Mouse (Mus musculus): Measurements from ENCODE around the gene Bri3. TPM values are rescaled to one million over a fixed set of nuclear protein-coding genes. Genes with fewer than 3 reads are reported as not detected.

The Bri3 gene
- total RNA-seq, 2 experiments from 2014 or later: 180 to 221 TPM

DNA sequence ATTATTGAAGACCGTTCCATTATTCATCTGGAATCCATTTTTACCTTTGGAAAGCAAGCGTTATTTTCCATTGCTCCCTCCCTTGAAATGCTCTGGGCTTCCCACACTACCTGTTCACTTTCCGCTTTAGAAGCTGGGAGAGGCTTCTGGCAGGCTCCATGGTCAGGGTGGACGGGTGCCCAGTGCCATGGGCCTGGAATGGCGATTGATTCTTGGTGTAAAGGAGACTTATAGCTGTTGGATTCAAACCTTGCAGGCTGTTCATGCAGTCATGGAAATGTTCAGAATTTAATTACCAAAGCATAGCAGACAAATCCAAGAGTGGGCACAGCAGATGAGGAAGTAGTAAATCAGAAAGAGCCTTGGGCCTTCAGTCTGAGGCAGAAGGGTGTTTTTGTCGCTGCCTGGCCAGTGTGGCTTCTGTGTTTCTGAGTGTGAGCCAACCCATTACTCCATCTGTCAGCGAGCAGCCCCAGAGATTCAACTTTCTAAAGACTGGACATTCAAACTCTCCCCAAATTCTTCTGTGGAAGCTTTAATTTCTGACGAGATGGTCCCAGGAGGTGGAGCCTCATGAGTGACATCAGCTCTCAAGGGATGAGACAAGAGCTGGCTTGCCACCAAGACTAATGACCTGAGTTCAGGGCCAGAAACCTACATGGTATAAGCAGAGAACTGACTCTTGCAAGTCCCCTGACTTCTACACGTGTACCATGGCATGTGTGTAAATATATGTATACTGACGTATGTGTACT, 195.2 kb downstream of the Bri3 start:
- DNase-seq: no peak

DNA sequence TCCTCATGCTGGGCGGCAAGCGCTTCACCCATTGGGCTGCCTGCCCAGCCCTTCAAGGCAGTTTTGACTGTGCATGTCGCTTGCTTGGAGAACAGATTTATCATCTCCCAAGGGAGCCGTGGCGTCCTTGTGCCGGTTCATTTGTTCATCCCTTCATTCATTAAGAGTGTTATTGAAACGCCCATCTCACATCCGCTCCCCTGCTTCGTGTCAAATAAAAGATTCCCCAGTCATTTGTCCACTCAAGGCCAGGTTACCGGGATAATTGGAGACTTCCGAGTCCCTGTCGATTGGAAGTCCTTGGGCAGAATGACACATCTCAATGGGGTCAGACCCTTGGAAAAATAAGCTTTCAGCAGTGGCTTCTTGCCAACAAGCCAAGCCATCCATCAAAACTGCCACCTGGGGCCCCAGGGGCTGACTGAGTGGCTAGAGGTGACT, 197.6 kb downstream of the Bri3 start:
- DNase-seq: no peak

GRCm38 (mm10) chr5:144446475-144447225, 202.4 kb downstream of the Bri3 start:
- DNase-seq: no peak

DNA sequence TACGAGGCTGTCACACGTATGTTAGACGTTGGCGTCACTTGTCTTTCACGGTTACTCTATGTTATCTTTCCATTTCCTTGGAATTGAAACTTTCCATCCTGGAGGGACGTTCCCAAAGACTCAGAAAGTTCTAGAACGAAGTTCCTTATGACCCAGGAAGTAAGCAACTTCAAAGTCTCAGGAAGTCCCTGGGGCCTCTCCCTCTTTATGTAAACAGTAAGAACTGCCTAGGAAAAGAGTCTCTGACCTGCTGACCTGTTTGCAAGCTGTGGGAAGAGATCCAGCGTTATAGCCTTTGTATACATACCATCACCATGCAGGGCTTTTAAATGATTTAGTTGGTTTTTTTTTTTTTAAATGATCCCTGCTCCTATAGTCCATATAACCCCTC, 203.0 kb downstream of the Bri3 start:
- no peak for DNase-seq

DNA sequence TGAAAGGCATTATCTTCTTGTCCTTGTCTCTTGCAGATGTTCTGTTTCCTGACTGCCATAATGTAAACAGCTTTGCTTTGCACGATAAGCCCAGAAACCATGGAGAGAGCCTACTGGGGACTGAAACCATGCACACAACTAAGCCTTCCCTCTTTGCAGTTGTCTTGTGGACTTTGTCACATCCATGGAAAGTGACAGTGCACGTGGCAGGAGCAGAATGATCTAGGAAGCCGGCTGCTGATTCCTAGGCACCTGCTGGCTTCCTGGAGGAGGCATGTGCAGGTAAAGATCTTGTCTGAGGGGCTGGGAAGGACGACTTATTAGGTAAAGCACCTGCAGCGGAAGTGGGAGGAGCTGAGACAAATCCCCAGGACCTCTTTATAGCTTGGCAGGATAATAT, 203.7 kb downstream of the Bri3 start:
- no peak for DNase-seq

- DNase-seq: no peak
Observed at GRCm38 (mm10) chr5:144452776-144453455, 208.7 kb downstream of the Bri3 start.

DNA sequence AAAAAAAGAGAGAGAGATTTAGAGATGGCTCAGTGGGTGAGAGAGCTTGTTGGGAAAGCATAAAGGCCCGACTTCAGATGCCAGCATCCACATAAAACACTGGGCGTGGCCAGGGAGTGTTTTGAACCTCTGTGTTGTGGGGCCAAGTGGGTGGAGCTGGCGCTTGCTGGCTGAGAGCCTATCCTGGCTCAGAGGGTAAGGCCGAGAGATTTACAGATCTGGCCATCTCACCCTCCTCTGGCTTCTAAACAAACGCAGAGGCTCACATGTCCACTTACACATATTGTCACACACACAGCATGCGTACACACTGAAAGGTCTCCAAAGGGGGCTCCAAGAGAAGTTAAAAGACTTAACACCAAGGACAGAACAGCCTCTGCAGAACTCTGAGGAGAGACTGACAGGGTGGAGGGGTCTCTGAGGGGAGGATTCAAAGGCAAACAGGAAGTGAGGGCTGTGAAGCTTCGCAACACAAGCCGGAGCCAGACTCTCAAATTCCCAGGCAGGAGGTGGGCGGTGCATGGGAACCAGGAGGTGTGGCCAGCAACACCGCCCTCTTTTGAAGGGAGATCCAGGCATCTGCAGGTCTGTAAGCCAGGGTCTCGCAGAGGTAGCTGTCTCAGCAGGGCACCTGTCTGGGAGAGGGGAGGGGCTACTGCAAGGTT, 213.5 kb downstream of the Bri3 start:
- DNase-seq: peak; percentile 8

DNA sequence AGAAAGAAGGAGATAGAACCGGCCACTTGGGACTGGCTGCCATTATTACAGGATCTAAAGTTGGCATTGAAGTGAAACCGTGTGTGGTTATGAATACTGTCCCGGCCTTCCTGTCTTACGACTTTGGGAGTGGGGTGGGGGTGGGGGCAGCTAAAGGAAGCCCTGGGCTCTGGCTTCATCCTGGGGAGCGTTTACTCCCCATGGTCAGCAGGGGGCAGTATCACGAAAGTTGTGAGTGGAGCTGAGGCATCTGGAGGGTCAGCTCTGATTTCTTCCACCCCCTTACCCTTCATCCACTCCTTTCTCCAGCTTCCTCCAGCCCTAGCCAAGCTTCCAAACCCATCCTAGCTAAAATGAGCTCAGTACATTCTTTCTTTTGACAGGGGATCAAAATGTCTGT, 222.8 kb downstream of the Bri3 start:
- DNase-seq: no peak

- DNase-seq: no peak
Observed at GRCm38 (mm10) chr5:144473056-144473455, 228.8 kb downstream of the Bri3 start.

- no peak for DNase-seq
Observed at GRCm38 (mm10) chr5:144479677-144480171, 235.5 kb downstream of the Bri3 start.

- no peak for DNase-seq
Observed at GRCm38 (mm10) chr5:144483659-144484375, 239.6 kb downstream of the Bri3 start.

- DNase-seq: peak; percentile 25
Observed at GRCm38 (mm10) chr5:144491308-144491707, 247.1 kb downstream of the Bri3 start.

Other genes starting within 250 kb of the Bri3 start
- gene Ccz1, start 229.6 kb upstream of the Bri3 start, total RNA-seq (2021): 10 to 100 TPM; 43.1 to 43.8 TPM
- gene Ocm, start 217.8 kb upstream of the Bri3 start, total RNA-seq (2021): not detected
- gene Lmtk2, start 144.0 kb upstream of the Bri3 start, total RNA-seq (2021): 10 to 100 TPM; 19.0 to 20.8 TPM
- under 1 TPM; 0.07 TPM for gene Bhlha15, start 54.2 kb upstream of the Bri3 start, total RNA-seq (2021)
- gene Tecpr1, start 20.8 kb upstream of the Bri3 start, total RNA-seq (2021): 10 to 100 TPM; 24.1 to 26.0 TPM
- gene Baiap2l1, start 113.7 kb downstream of the Bri3 start, total RNA-seq (2021): 10 to 100 TPM; 13.6 to 15.5 TPM

Data from heart, postnatal 4 days (tissue).